Mouse (Mus musculus) CH12.LX (cell line): ENCODE results near the gene Slc36a3.

Source experiments
- CHD2 ChIP-seq: IDR thresholded peaks from 2 replicates; pipeline ENCODE4 v1.6.1; 2011; ENCODE audit warnings: low read length, improper control_type of control experiment
- CTCF ChIP-seq, 2 experiments: IDR thresholded peaks in 1 of 2; conservative IDR thresholded peaks in 1 of 2; 2 replicates each; pipeline ENCODE4 v1.5.1; 2011 to 2012; ENCODE audit warnings: low read depth in 2 of 2, low read length in 2 of 2, improper control_type of control experiment in 1 of 2, inconsistent platforms in 1 of 2, mild to moderate bottlenecking in 1 of 2, moderate library complexity in 1 of 2
- EP300 ChIP-seq: IDR thresholded peaks from 2 replicates; pipeline ENCODE4 v1.6.1; 2011; ENCODE audit warnings: low read length, improper control_type of control experiment
- ETS1 ChIP-seq: conservative IDR thresholded peaks from 2 replicates; pipeline ENCODE4 v1.6.1; 2012; ENCODE audit warnings: low read depth, mild to moderate bottlenecking, inconsistent platforms, low read length, improper control_type of control experiment, moderate library complexity
- MAZ ChIP-seq: IDR thresholded peaks from 2 replicates; pipeline ENCODE4 v1.6.1; 2012; ENCODE audit warnings: low read depth, mild to moderate bottlenecking, inconsistent platforms, low read length, improper control_type of control experiment, moderate library complexity
- POLR2A ChIP-seq: IDR thresholded peaks from 2 replicates; pipeline ENCODE4 v1.6.1; 2011; ENCODE audit warnings: low read depth, mild to moderate bottlenecking, improper control_type of control experiment, low read length
- POLR2AphosphoS2 ChIP-seq: IDR thresholded peaks from 2 replicates; pipeline ENCODE4 v1.6.1; 2011; ENCODE audit warnings: low read depth, low read length, improper control_type of control experiment
- SMC3 ChIP-seq: IDR thresholded peaks from 2 replicates; pipeline ENCODE4 v1.6.1; 2011; ENCODE audit warnings: low read depth, low read length, improper control_type of control experiment

DNA sequence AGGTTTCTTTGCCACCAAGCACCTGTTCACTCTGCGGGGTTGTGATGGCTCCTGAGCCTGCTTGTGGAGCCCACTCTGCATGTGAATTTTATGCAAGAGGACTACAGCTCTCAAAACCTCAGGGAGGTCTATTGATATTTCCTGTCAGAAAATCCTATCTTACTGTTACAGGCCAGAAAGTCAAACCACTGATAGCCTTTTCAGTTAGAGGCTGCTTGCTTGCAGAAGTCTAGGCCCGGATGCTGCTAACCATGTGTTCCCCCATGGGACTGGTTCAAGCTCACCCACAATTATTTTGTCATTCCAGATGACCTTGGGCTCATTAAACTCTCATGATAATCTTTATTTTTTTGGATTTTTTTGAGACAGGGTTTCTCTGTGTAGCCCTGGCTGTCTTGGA lies 34.5 kb downstream of the Slc36a3 start:
- TF ChIP-seq POLR2A (no peak), EP300 (no peak), CTCF (conservative IDR thresholded peaks at IDR 0.05 in 1 of 2, IDR thresholded peaks at IDR 0.05 in 1 of 2; ENCODE audit: low read depth in 2 of 2, low read length in 2 of 2) (no peak), MAZ (no peak), SMC3 (no peak), ETS1 (no peak), CHD2 (no peak), POLR2AphosphoS2 (no peak)
